Mouse (Mus musculus): Measurements from ENCODE around the gene Rpp25. TPM values are rescaled to one million over a fixed set of nuclear protein-coding genes. Genes with fewer than 3 reads are reported as not detected.

The Rpp25 gene
- polyA plus RNA-seq, 1 experiment: 12.1 TPM

DNA sequence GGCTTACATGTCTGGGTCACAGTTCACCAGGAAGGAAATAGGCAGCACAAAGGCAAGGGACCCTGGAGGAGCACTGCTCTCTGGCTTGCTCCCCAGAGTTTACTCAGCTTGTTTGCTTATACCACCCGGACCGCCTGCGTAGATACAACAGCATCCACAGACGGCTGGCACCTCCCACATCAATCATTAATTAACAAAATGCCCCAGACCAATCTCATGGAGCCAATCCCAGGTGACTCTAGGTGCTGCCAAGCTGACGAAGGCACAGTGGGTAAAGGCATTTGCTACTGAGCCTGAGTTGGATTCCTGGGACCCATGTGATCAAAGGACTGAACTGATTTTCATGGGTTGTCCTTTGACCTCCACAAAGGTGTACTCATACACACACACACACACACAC, 6.6 kb upstream of the Rpp25 start:
- TF ChIP-seq POLR2A (IDR thresholded peaks at IDR 0.05; ENCODE audit: borderline replicate concordance, extremely low read depth, insufficient read depth, insufficient read length, poor library complexity, severe bottlenecking): no peak
- TF ChIP-seq CTCF (IDR thresholded peaks at IDR 0.05; ENCODE audit: borderline replicate concordance, extremely low read depth, insufficient read depth, insufficient read length): no peak
- no peak for DNase-seq (ENCODE audit: low read depth)

DNA sequence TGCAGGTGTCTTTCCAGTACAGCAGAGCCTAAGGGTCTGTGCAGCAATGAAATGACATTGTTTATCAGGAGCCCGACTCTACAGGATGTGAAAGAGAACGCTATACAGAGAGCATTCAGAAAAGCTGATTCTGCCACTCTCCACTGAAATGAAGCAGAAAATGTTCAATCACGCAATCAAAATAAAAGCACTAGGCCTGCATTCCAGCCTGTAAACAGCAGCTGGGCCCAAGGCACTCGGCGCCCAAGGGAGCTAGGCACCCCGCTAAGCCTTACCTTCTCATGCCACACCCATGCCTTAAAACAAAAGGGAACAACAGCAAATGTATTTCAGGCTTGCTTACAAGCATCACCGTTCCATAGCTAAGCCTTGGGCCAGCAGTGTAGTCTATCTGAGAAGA, 5.3 kb upstream of the Rpp25 start:
- DNase-seq (ENCODE audit: low read depth): peak; percentile 53
- TF ChIP-seq POLR2A (IDR thresholded peaks at IDR 0.05; ENCODE audit: borderline replicate concordance, extremely low read depth, insufficient read depth, insufficient read length, poor library complexity, severe bottlenecking) (no peak), CTCF (IDR thresholded peaks at IDR 0.05; ENCODE audit: borderline replicate concordance, extremely low read depth, insufficient read depth, insufficient read length) (no peak)

DNA sequence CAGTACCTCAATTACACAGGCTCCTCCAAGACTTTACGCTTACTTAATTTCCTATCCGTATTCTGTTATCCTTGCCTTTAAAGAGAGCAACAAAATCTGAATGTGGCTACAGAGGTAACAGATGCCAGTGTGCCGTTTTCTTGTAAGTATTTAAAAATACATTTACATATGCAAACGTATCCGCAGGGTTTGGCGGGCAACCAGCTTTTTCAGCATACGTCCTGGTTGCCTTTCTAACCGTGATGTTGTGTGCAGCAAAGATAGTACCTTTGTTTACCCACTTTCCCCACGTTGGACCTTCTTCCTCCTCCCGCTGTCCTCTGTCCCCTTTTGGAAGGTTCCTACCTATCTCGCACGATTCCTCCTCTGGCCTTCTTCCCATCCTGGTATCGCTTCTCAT, 2.4 kb upstream of the Rpp25 start:
- peak; percentile 86 for DNase-seq (ENCODE audit: low read depth)
- no peak for TF ChIP-seq CTCF (IDR thresholded peaks at IDR 0.05; ENCODE audit: borderline replicate concordance, extremely low read depth, insufficient read depth, insufficient read length)
- no peak for TF ChIP-seq POLR2A (IDR thresholded peaks at IDR 0.05; ENCODE audit: borderline replicate concordance, extremely low read depth, insufficient read depth, insufficient read length, poor library complexity, severe bottlenecking)

DNA sequence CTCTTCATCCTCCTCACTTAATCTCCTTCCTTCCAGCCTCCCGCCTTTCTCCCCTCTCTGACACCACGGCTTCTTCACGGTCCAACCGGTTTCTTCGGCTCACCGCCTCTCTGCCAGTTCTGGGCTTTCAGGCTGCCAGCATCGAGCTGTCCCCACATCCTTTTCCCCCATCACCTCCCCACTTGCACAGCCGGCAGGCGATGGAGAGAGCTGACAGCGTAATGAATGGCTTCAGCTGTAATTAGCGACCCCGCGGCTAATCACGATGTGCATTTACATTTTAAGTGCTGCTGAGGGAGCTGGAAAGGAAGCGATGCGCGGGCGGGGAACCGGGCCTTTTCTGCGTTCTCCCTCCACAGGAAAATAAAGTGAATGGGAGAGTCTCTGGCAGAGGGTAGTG, 2.0 kb upstream of the Rpp25 start:
- peak; percentile 98 for DNase-seq (ENCODE audit: low read depth)
- no peak for TF ChIP-seq POLR2A (IDR thresholded peaks at IDR 0.05; ENCODE audit: borderline replicate concordance, extremely low read depth, insufficient read depth, insufficient read length, poor library complexity, severe bottlenecking)
- TF ChIP-seq CTCF (IDR thresholded peaks at IDR 0.05; ENCODE audit: borderline replicate concordance, extremely low read depth, insufficient read depth, insufficient read length): no peak

DNA sequence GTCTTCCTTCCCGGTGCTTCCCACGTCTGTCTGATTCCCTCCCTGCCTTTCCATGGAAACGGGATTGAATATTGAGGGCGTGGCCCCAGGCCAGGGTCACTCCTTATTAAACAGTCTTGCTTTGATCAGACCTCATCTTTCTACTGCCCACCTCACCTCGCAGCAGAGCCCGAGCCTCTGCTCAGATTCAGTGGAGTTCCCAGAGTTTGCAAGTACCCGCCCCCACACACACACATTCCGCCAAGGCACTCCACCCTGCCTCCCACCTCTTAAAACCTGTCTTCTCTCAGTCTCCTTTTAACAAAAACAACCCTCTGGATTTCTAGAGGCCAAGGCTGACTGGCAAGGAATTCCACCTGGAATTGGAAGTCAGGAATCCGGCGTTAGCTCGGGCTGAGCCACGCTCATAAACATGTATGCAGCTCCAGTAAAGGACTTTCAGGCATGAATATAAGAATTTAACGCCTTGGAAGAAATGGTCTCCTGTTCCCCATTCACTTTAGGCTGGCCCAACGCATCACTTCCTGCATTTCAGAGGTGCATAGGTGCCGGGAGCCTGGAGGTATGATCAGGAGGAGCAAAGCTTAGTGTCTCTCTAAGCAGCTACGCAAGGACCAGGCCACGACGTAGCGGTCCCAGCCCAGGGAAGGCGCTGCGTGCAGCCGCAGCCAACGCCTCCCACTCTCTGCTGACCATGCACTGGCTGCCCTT, 760 bp upstream of the Rpp25 start:
- TF ChIP-seq CTCF (IDR thresholded peaks at IDR 0.05; ENCODE audit: borderline replicate concordance, extremely low read depth, insufficient read depth, insufficient read length) (no peak), POLR2A (IDR thresholded peaks at IDR 0.05; ENCODE audit: borderline replicate concordance, extremely low read depth, insufficient read depth, insufficient read length, poor library complexity, severe bottlenecking) (no peak)
- peak; percentile 19 for DNase-seq (ENCODE audit: low read depth)

DNA sequence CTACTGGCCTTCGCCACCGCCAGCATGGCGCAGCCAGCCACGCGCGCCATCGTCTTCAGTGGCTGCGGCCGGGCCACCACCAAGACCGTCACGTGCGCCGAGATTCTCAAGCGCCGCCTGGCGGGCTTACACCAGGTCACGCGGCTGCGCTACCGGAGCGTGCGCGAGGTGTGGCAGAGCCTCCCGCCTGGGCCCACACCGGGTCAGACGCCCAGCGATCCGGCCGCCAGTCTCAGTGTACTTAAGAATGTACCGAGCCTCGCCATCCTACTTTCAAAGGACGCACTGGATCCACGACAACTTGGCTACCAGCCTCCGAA, 515 bp downstream of the Rpp25 start:
- peak; percentile 77 for DNase-seq (ENCODE audit: low read depth)
- peak; percentile 22; the same call in 1 of the 2 replicates for TF ChIP-seq CTCF (IDR thresholded peaks at IDR 0.05; ENCODE audit: borderline replicate concordance, extremely low read depth, insufficient read depth, insufficient read length)
- no peak for TF ChIP-seq POLR2A (IDR thresholded peaks at IDR 0.05; ENCODE audit: borderline replicate concordance, extremely low read depth, insufficient read depth, insufficient read length, poor library complexity, severe bottlenecking)

DNA sequence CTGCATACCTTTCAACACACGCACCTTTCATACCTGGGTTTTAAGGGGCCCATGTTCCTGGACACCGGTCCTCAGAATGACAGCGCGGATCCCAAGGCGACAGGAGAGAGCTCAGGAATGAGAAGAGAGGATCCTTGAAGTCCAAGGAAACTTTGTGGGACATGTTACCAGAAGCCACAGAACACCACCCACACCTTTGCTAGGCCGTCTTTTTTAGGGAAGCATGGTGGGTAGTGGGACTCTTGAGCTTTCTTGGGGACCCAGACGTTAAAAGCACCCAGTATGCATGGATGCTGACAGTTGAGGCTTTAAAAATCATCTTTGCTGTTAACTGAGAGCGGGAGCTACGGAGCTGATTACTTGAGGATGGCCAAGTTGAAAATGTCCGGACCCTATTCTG, 1.1 kb downstream of the Rpp25 start:
- TF ChIP-seq POLR2A (IDR thresholded peaks at IDR 0.05; ENCODE audit: borderline replicate concordance, extremely low read depth, insufficient read depth, insufficient read length, poor library complexity, severe bottlenecking) (no peak), CTCF (IDR thresholded peaks at IDR 0.05; ENCODE audit: borderline replicate concordance, extremely low read depth, insufficient read depth, insufficient read length) (no peak)
- DNase-seq (ENCODE audit: low read depth): no peak

DNA sequence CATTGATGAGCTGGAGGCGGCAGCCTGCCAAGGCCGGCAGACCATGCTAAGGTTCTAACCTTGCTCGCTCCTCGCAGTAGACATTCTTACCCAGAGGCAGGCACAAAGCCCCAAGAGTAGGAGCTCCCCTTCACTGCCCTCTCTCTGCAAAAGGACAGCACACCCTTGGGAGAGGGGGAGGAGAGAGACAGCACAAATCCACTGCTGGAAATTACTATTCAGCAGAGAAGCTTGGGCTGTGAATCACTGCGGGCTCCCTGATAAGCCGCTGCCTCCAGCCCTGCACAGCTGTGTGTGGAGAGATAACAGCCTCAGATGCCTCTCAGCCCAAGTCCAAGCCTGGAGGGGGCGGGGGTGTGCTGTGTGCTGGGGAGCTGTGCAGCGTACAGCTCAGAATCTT, 1.9 kb downstream of the Rpp25 start:
- no peak for TF ChIP-seq CTCF (IDR thresholded peaks at IDR 0.05; ENCODE audit: borderline replicate concordance, extremely low read depth, insufficient read depth, insufficient read length)
- TF ChIP-seq POLR2A (IDR thresholded peaks at IDR 0.05; ENCODE audit: borderline replicate concordance, extremely low read depth, insufficient read depth, insufficient read length, poor library complexity, severe bottlenecking): no peak
- peak; percentile 91 for DNase-seq (ENCODE audit: low read depth)

DNA sequence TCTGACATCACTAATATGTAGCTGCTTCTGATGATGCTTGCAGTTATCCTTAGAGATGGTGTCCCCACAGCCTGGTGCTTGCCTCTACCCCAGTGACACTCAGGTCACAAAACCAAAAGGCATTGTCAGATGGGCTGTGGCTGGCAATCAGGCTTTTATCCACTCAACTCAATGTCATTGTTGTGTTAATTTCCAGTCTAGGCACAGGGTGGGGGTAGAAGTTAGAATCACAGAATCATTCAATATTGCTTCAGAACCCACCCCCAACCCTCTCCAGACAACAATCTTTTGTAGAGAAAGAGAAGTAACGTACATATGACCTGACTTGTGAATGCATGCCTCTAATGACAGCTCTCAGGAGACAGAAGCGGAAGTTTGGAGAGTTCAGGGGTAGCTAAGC, 6.8 kb downstream of the Rpp25 start:
- no peak for TF ChIP-seq CTCF (IDR thresholded peaks at IDR 0.05; ENCODE audit: borderline replicate concordance, extremely low read depth, insufficient read depth, insufficient read length)
- TF ChIP-seq POLR2A (IDR thresholded peaks at IDR 0.05; ENCODE audit: borderline replicate concordance, extremely low read depth, insufficient read depth, insufficient read length, poor library complexity, severe bottlenecking): no peak
- no peak for DNase-seq (ENCODE audit: low read depth)

DNA sequence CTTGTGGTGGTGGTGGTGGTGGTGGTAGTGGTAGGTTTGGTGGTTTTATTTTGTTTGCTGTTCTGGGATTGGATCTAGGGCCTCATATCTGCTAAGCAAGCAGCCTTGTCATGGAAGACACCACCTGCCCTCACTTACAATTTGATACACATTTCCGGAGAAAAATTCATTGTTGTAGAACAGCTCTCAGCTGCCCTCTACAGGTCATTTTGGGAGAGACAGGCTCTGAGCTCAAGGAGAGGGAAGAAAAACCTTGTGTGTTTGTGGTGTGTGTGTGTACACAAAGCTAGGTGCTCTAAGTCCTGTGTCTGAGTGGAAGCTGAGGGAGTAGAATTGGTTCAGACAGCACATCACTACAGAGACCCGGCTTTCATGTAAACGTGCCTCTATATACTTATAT, 13.3 kb downstream of the Rpp25 start:
- peak; percentile 78; the same call in 1 of the 2 replicates for TF ChIP-seq CTCF (IDR thresholded peaks at IDR 0.05; ENCODE audit: borderline replicate concordance, extremely low read depth, insufficient read depth, insufficient read length)
- TF ChIP-seq POLR2A (IDR thresholded peaks at IDR 0.05; ENCODE audit: borderline replicate concordance, extremely low read depth, insufficient read depth, insufficient read length, poor library complexity, severe bottlenecking): no peak
- DNase-seq (ENCODE audit: low read depth): peak; percentile 88

DNA sequence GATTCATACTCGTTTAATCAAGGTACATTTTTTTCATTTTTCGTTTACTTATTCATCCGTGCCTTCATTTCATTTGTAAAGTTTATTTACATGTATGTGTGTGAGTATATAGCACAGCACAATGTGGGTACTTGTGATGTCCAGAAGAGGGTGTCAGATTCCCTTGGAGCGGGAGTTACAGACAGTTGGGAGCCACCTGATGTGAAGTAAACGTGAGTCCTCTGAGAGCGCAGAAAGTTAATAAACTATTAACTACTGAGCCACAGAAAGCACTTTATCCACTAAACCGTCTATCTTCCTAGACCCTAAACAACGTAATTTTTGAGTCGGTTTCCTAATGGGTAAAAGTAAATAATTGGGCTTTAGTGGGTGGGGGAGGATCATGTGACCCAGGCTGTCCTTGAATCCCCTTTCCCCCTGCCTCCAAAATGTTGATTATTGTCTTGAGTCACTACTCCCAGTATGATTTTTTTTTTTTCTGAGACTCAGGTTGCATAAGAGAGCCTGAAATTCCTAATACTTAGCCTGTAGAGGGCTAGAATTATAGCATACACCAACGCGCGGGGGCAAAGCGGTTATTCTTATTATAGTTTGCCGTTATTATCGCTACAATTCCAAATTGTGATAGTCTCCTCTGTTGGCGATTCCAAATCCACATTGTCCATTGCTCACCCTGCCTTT, 16.7 kb downstream of the Rpp25 start:
- TF ChIP-seq POLR2A (IDR thresholded peaks at IDR 0.05; ENCODE audit: borderline replicate concordance, extremely low read depth, insufficient read depth, insufficient read length, poor library complexity, severe bottlenecking) (no peak), CTCF (IDR thresholded peaks at IDR 0.05; ENCODE audit: borderline replicate concordance, extremely low read depth, insufficient read depth, insufficient read length) (no peak)
- peak; percentile 30 for DNase-seq (ENCODE audit: low read depth)
